Mouse (Mus musculus): Measurements from ENCODE around the gene Gm20696.

DNA sequence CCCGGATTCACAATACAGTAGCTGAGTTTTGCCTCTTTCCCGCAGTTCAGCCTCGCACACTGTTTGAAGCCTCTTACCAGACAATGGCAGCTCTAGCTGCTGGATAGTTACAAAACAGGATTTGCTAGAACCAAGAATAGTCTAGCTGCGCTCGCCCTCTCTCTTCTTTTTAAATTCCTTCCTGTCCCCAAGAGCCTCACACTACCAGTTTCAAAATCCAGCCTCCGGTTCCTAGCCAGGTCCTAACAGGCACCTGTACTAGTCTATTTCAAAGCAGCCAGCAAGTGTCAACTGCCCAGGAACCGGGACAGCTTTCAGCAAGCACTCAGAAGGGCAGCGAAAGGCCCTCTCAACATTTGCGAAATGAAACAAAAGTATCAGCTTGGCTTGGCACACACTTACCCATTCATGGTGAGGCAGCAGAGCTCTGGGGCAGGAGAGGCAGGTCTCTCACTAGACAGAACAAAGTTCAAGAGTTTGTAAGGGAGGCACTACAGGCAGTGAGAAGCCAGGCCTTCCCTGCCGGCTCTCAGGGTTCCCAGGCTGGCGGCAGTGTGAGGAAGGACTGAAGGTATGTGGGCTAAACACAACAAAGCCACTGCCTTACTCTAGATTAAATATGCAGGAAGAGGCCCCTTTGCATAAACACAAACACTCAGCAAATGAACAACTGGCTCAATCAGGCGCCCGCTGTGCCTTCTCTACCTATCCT lies 400.5 kb downstream of the Gm20696 start:
- TF ChIP-seq CTCF (IDR thresholded peaks at IDR 0.05; ENCODE audit: extremely low read depth, insufficient read depth, insufficient read length, insufficient replicate concordance), result no peak
- peak; percentile 14; the same call in 1 of the 2 replicates for TF ChIP-seq POLR2A (IDR thresholded peaks at IDR 0.05; ENCODE audit: low read depth, low read length)
